ENCODE assay signal across 12 mouse cellular contexts in the genomic region with DNA sequence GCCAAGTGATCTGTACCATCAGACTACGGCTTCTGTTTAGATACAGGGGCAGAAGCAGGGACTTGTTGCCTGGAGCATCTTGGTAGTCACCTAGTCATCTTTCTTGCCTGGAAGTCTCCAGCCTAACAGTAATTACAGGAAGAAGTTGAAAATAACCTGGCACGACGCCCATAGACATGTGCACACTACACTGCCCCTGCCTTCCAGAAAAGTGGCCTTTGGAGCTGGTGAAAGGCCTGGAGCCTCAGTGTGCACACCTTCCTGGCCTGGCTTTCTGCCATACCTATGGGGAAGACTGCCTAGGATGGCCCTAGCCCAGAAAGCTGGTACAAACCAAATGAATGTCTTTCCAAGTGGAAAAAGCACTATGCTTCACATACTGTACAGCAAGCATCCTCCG.
DNase-seq lines count a peak whose midpoint lies in the region; ATAC-seq and TF ChIP-seq lines count a peak whose summit lies in the region.
"Had no signal": no experiment of that assay in that cellular context is flagged by ENCODE, and none has a peak within 500 bp of the region (broad histone marks: within the 10 kb centered on the region; RNA-seq: fewer than 3 reads in every experiment).

No protein-coding gene starts in this region.

- TF ChIP-seq POLR2A in heart, adult 2 months (IDR thresholded peaks at IDR 0.05; ENCODE audit: insufficient read depth, low read depth, low read length), result no peak

- H3K36me3 ChIP-seq in heart, adult 2 months (ENCODE audit: control insufficient read depth, insufficient read depth, low read length), result peaks cover 55% of the 10 kb centered on the region
- H3K36me3 ChIP-seq in kidney, postnatal 0 days (ENCODE audit: insufficient read depth, low read length), result no peaks in the 10 kb centered on the region
- peaks cover 37% of the 10 kb centered on the region for H3K36me3 ChIP-seq in forebrain, embryonic 13.5 days (ENCODE audit: poor library complexity, severe bottlenecking)
- H3K36me3 ChIP-seq: hindbrain, embryonic 15.5 days had no signal

- no peak overlapping the region for H3K4me3 ChIP-seq in heart, adult 2 months
- H3K4me3 ChIP-seq in kidney, postnatal 0 days (replicated peaks; ENCODE audit: low read depth, low read length), result no peak overlapping the region
- no peak overlapping the region for H3K4me3 ChIP-seq in forebrain, embryonic 13.5 days
- H3K4me3 ChIP-seq: embryonic facial prominence, embryonic 12.5 days; hindbrain, embryonic 15.5 days had no signal

- H3K27ac ChIP-seq in heart, adult 2 months, result peak overlapping the region; percentile 90
- H3K27ac ChIP-seq in kidney, postnatal 0 days, result no peak overlapping the region
- H3K27ac ChIP-seq in forebrain, embryonic 13.5 days, result no peak overlapping the region
- H3K27ac ChIP-seq: embryonic facial prominence, embryonic 12.5 days; hindbrain, embryonic 15.5 days; liver, embryonic 14.5 days had no signal

- 40% methylated on average over 4 of the region's 4 CpGs for WGBS in heart, adult 2 months
- WGBS in kidney, postnatal 0 days, result 81% methylated on average over 4 of the region's 4 CpGs
- 95% methylated on average over 4 of the region's 4 CpGs for WGBS in forebrain, embryonic 13.5 days

- intact Hi-C loops in heart, postnatal 25 days (cut with DNase I), result loop anchor here (5.0 to 10.0 kb wide), 3 partner anchors 37 to 664 kb away; no protein-coding TSS in a partner anchor
- intact Hi-C loops in heart, adult 2 months (cut with DNase I), result loop anchor here (5.0 to 10.0 kb wide), 3 partner anchors 74 to 702 kb away; partner anchors contain the start of gene Zbtb20

- 0 out of 2 replicates have a peak, but pooled peaks cover 2% of the 10 kb centered on the region for H3K79me2 ChIP-seq in heart, adult 2 months (replicated peaks; ENCODE audit: control insufficient read depth, insufficient read depth, low read length)

- H3K27me3 ChIP-seq in heart, adult 2 months (ENCODE audit: control insufficient read depth, insufficient read depth, low read length), result no peaks in the 10 kb centered on the region
- no peaks in the 10 kb centered on the region for H3K27me3 ChIP-seq in kidney, postnatal 0 days (ENCODE audit: insufficient read depth, low read length)
- no peaks in the 10 kb centered on the region for H3K27me3 ChIP-seq in forebrain, embryonic 13.5 days
- H3K27me3 ChIP-seq: embryonic facial prominence, embryonic 12.5 days; hindbrain, embryonic 15.5 days had no signal

- H3K9ac ChIP-seq in heart, adult 2 months (ENCODE audit: low read depth, low read length), result no peak overlapping the region
- no peak overlapping the region for H3K9ac ChIP-seq in kidney, postnatal 0 days (ENCODE audit: low read depth, low read length)
- no peak overlapping the region for H3K9ac ChIP-seq in forebrain, embryonic 13.5 days
- H3K9ac ChIP-seq: embryonic facial prominence, embryonic 12.5 days; hindbrain, embryonic 15.5 days; liver, embryonic 14.5 days had no signal

- TF ChIP-seq EP300 in heart, adult 2 months (IDR thresholded peaks at IDR 0.05; ENCODE audit: insufficient read depth, low read depth, low read length), result no peak

- no peaks in the 10 kb centered on the region for H3K9me3 ChIP-seq in kidney, postnatal 0 days (replicated peaks; ENCODE audit: low read length)
- no peaks in the 10 kb centered on the region for H3K9me3 ChIP-seq in forebrain, embryonic 13.5 days (replicated peaks)
- H3K9me3 ChIP-seq: embryonic facial prominence, embryonic 12.5 days; hindbrain, embryonic 15.5 days had no signal

- H3K4me2 ChIP-seq in kidney, postnatal 0 days (ENCODE audit: low read length), result no peak overlapping the region
- no peak overlapping the region for H3K4me2 ChIP-seq in forebrain, embryonic 13.5 days
- H3K4me2 ChIP-seq: embryonic facial prominence, embryonic 12.5 days; hindbrain, embryonic 15.5 days had no signal

- DNase-seq in heart, adult 11 months, result peak; percentile 94
- no peak for DNase-seq in heart, postnatal 25 days (ENCODE audit: low spot score)
- DNase-seq in adipocyte (ENCODE audit: low spot score), result peak; percentile 36
- peak in 1 of 2 experiments; percentile 40 for DNase-seq in heart, adult 2 months
- peak; percentile 37 for DNase-seq in kidney, postnatal 0 days (ENCODE audit: low spot score)
- no peak for DNase-seq in ovary, postnatal 14 days (ENCODE audit: low spot score)
- DNase-seq: spleen, adult 18-20 months had no signal

- peak; percentile 14; the same call in 1 of the 2 replicates for ATAC-seq in kidney, postnatal 0 days (replicated peaks; ENCODE audit: low FRiP score, low read depth)
- ATAC-seq in granulocyte monocyte progenitor cell, adult 5-6 weeks (replicated peaks; ENCODE audit: poor library complexity, severe bottlenecking), result no peak
- ATAC-seq in forebrain, embryonic 13.5 days, result no peak; the same call in 1 of the 2 replicates

- H3K4me1 ChIP-seq in heart, adult 2 months (ENCODE audit: control insufficient read depth, insufficient read depth, low read length), result peaks cover 35% of the 10 kb centered on the region
- peaks cover 20% of the 10 kb centered on the region for H3K4me1 ChIP-seq in kidney, postnatal 0 days (replicated peaks; ENCODE audit: insufficient read depth, low read length)
- H3K4me1 ChIP-seq in forebrain, embryonic 13.5 days, result peaks cover 44% of the 10 kb centered on the region

- no peak for TF ChIP-seq CTCF in heart, adult 2 months (IDR thresholded peaks at IDR 0.05)
- TF ChIP-seq CTCF in kidney, postnatal 0 days (IDR thresholded peaks at IDR 0.05; ENCODE audit: low read depth), result no peak

Comparison
In these comparisons a context has a peak if more than half of its experiments do, and no peak if none do; other contexts are left out.
1. DNase-seq: peak in heart, adult 11 months (single experiment), adipocyte (single experiment) and kidney, postnatal 0 days (single experiment); none in heart, postnatal 25 days (single experiment) and ovary, postnatal 14 days (single experiment).